Mouse (Mus musculus) midbrain, postnatal 0 days (tissue): Measurements from ENCODE around the gene Heatr9. TPM values are rescaled to one million over a fixed set of nuclear protein-coding genes. Genes with fewer than 3 reads are reported as not detected.

Experiments
- ATAC-seq: fragments of 200-750 bp; cut with Nextera tagmentation; 2 replicates; pipeline ENCODE4 v1.8.0; 2017; ENCODE audit warnings: moderate number of reproducible peaks, mild to moderate bottlenecking, moderate TSS enrichment, moderate library complexity; ENCODE audit not compliant: low FRiP score
- DNase-seq: peaks from one replicate; pipeline ENCODE4 v3.0.0-alpha.2; 2015; ENCODE audit warnings: low spot score
- H3K27ac ChIP-seq: fragments of 300-500 bp; sonication (generic); 2 replicates; pipeline ENCODE4 v1.5.1; 2014; ENCODE audit warnings: low read depth, mild to moderate bottlenecking, low read length, mixed read lengths
- H3K27me3 ChIP-seq: fragments of 300-500 bp; sonication (generic); 2 replicates; pipeline ENCODE4 v1.6.1; 2014; ENCODE audit warnings: low read length, control low read depth, mixed read lengths; ENCODE audit not compliant: insufficient read depth
- H3K36me3 ChIP-seq: fragments of 300-500 bp; sonication (generic); 2 replicates; pipeline ENCODE4 v1.6.1; 2014; ENCODE audit warnings: low read length, control low read depth, mixed read lengths; ENCODE audit not compliant: insufficient read depth
- H3K4me1 ChIP-seq: fragments of 300-500 bp; sonication (generic); 2 replicates; pipeline ENCODE4 v1.6.1; 2014; ENCODE audit warnings: mild to moderate bottlenecking, control low read depth, antibody characterized with exemption, low read length, mixed read lengths; ENCODE audit not compliant: insufficient read depth
- H3K4me2 ChIP-seq: fragments of 300-500 bp; sonication (generic); 2 replicates; pipeline ENCODE4 v1.6.1; 2014; ENCODE audit warnings: low read depth, mild to moderate bottlenecking, low read length, mixed read lengths; ENCODE audit not compliant: poor library complexity, severe bottlenecking
- H3K4me3 ChIP-seq: fragments of 300-500 bp; sonication (generic); 2 replicates; pipeline ENCODE4 v1.5.1; 2014; ENCODE audit warnings: low read depth, mild to moderate bottlenecking, low read length, moderate library complexity
- H3K9ac ChIP-seq: fragments of 300-500 bp; sonication (generic); replicated peaks from 2 replicates; pipeline ENCODE4 v1.6.1; 2014; ENCODE audit warnings: mild to moderate bottlenecking, low read length, moderate library complexity, mixed read lengths; ENCODE audit not compliant: poor library complexity, severe bottlenecking
- H3K9me3 ChIP-seq: fragments of 300-500 bp; sonication (generic); 2 replicates; pipeline ENCODE4 v1.6.1; 2016; ENCODE audit warnings: low read length, control low read depth
- CTCF ChIP-seq: IDR thresholded peaks from 2 replicates; pipeline ENCODE4 v1.5.1; 2016; ENCODE audit warnings: antibody characterized with exemption, mild to moderate bottlenecking
- WGBS: fragments of 180-500 bp; shearing (Covaris S2); extraction: QIAGEN DNeasy Blood & Tissue Kit; methylation state at CpG from one replicate; pipeline ENCODE4 v1.1.7; 2014; 5-methylcytosine and 5-hydroxymethylcytosine counted together
- polyA plus RNA-seq: library from polyadenylated mRNA; unstranded; fragments of >200 nt; fragmentation: Nextera tagmentation; extraction: Ambion mirVana; gene quantifications from 2 replicates; pipeline ENCODE4 v1.2.1, GENCODE M21; 2015
- total RNA-seq: library from RNA; depleted of rRNA; stranded (reverse); fragments of >200 nt; gene quantifications from 2 replicates; pipeline ENCODE4 v1.2.3, GENCODE M21; 2014; rRNA removed

Gene Heatr9
- total RNA-seq (not detected in 2 replicates), polyA plus RNA-seq (not detected in 2 replicates)

DNA sequence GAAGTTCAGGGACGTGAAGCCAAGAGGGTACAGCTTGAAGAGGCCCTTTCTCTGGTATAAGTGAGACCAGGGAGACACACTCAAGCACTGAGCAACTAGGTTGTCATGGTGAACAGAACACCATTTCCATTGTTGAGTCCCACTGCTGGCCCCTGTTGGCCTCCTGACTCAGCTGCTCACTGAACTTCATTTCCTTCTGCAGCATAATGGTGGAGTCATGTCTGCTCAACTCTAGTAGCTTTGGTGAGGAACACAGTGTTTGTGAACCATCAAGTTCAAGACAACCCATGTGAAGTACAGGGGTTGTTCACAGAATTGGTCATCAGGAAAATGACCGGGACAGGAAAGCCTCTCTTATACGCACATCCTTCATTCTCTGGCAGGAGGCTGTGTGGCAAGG, at the start of gene Heatr9:
Gene Heatr9, minus strand, starts transcription at position 101 of the 400 bp plus-strand sequence.
- Histone ChIP-seq H3K4me3 (no peak within 1 kb of the TSS), H3K27me3 (no peaks in the 10 kb centered on the region), H3K4me2 (no peak within 1 kb of the TSS), H3K9me3 (no peaks in the 10 kb centered on the region), H3K27ac (no peak within 1 kb of the TSS), H3K36me3 (0 out of 2 replicates have a peak, but pooled peaks cover 3% of the 10 kb centered on the region), H3K9ac (no peak within 1 kb of the TSS), H3K4me1 (no peaks in the 10 kb centered on the region)
- DNase-seq = no peak
- no peak for ATAC-seq
- no peak for TF ChIP-seq CTCF
- 77% methylated on average over 3 of the region's 3 CpGs for WGBS

DNA sequence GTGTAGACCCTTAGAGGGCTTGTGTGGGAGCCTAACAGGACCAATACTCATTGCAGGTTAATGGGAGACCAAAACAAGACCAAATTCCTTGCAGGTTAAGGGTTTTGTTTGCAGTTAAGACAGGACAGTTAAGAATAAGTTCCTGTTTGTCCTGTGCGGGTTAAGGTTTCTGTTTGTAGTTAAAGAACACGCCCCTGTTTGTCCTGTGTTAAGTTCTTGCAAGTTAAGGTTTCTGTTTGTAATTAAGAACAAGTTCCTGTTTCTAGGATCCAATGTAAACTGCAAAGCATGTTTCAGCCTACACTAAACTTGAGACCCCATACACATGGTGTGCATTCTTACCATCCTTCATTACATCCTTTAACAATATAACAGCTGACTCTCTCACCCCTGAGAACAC, 48.2 kb upstream of the Heatr9 start:
- ATAC-seq (no peak), DNase-seq (no peak)
- Histone ChIP-seq H3K4me2 (no peak overlapping the region), H3K27me3 (no peaks in the 10 kb centered on the region), H3K4me3 (no peak overlapping the region), H3K27ac (no peak overlapping the region), H3K4me1 (no peaks in the 10 kb centered on the region), H3K9me3 (no peaks in the 10 kb centered on the region), H3K36me3 (no peaks in the 10 kb centered on the region), H3K9ac (no peak overlapping the region)
- 91% methylated on average over 2 of the region's 2 CpGs for WGBS
- TF ChIP-seq CTCF = no peak

DNA sequence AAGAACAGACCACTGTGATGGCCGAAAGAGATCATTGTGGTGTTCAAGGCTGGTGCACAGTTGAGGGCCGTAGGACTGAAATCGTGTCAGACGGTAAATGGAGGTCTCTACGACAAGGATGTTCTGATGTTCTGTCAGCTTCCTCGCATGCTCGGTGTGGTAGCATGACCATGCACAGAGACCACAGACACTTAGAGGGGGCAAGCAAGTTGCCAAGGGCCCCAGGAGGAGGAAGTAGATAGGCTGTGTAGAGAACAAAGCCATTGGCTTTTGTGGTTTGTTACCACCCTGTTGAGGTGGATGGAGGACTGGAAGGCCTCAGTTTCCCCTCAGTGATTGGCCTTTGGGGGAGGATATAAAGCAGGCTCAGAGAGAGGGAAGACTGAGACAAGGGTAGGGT, 47.3 kb upstream of the Heatr9 start:
- H3K27ac ChIP-seq = no peak overlapping the region

DNA sequence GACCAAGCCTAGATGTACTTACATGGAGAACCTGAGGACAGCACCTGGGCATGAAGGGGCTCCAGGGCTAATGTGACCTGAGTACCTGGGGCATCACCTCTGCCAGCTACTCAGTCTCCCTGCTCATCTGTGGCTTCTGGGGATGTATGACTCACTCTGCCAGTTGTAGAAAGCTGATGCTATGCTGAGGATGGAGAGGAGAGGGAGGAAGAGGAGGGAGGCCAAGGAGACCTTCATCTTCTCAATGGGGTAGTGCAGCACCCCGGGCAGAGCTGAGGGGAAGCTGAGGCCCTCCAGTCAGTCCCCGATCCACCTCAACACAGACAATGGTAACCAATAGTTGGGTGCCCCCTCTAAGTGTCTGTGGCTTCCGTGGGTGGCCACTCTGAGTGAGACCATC, 46.8 kb upstream of the Heatr9 start:
- no peaks in the 10 kb centered on the region for H3K27me3 ChIP-seq
- DNase-seq (no peak), ATAC-seq (no peak)
- no peaks in the 10 kb centered on the region for H3K36me3 ChIP-seq
- H3K4me1 ChIP-seq = no peaks in the 10 kb centered on the region
- H3K27ac ChIP-seq = no peak overlapping the region
- H3K9ac ChIP-seq = no peak overlapping the region
- no peak overlapping the region for H3K4me2 ChIP-seq
- H3K4me3 ChIP-seq = no peak overlapping the region
- no peak for TF ChIP-seq CTCF
- no peaks in the 10 kb centered on the region for H3K9me3 ChIP-seq
- WGBS = 83% methylated on average over 3 of the region's 3 CpGs

More for the DNA sequence above, 47.3 kb upstream of the Heatr9 start:
- no peaks in the 10 kb centered on the region for H3K36me3 ChIP-seq
- WGBS = 94% methylated on average over 7 of the region's 7 CpGs
- no peak overlapping the region for H3K4me2 ChIP-seq
- H3K4me1 ChIP-seq = no peaks in the 10 kb centered on the region
- ATAC-seq = no peak
- H3K9ac ChIP-seq = no peak overlapping the region
- no peaks in the 10 kb centered on the region for H3K9me3 ChIP-seq
- TF ChIP-seq CTCF = no peak
- no peaks in the 10 kb centered on the region for H3K27me3 ChIP-seq
- no peak for DNase-seq
- H3K4me3 ChIP-seq = no peak overlapping the region

DNA sequence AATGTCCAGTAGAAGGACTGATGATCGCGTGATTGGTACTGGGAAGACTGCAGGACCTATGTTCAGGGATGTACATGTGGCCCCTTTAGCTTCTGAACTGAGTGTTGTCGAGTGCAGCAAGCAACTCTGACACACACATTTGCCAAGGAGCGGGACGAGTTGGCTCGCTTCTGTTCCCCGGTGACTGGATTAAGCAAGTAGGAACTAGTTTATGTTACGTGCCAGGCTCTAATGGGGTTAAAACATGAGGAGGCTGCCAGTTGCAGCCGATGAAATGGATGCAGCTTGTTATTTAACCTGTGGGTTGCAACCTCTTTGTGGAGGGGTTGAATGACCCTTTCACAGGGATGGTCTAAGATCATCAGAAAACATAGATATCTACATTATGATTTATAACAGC, 46.1 kb upstream of the Heatr9 start:
- H3K9me3 ChIP-seq = no peaks in the 10 kb centered on the region
- ATAC-seq (no peak), DNase-seq (no peak)
- no peaks in the 10 kb centered on the region for H3K36me3 ChIP-seq
- WGBS = 91% methylated on average over 9 of the region's 9 CpGs
- no peak overlapping the region for H3K4me3 ChIP-seq
- H3K4me1 ChIP-seq = no peaks in the 10 kb centered on the region
- H3K4me2 ChIP-seq = no peak overlapping the region
- TF ChIP-seq CTCF = no peak
- no peak overlapping the region for H3K9ac ChIP-seq
- no peaks in the 10 kb centered on the region for H3K27me3 ChIP-seq
- no peak overlapping the region for H3K27ac ChIP-seq

DNA sequence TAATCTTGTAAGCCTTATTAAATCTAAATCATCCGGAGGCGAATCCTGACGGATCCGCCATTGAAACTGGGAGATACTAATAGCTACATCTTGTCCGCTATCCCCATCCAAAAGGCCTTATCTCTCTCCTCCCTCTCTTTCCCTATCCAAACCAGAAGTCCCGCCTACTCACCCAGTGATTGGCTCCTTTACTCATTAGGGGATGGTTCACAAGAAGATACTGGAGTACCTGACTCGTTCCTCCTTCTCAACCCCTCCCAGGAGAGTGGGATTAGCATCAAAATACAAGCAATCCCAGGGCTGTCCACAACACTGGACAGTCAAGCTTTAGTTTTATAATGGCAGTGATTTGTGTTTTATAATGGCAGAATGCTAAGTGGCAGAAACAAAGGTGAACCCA, 45.3 kb upstream of the Heatr9 start:
- TF ChIP-seq CTCF = no peak
- WGBS = 77% methylated on average over 7 of the region's 7 CpGs

More for the DNA sequence above, 45.3 kb upstream of the Heatr9 start:
- Histone ChIP-seq H3K9me3 (no peaks in the 10 kb centered on the region), H3K27me3 (no peaks in the 10 kb centered on the region), H3K36me3 (no peaks in the 10 kb centered on the region), H3K4me1 (no peaks in the 10 kb centered on the region), H3K4me2 (no peak overlapping the region), H3K4me3 (no peak overlapping the region), H3K27ac (no peak overlapping the region), H3K9ac (no peak overlapping the region)
- DNase-seq (no peak), ATAC-seq (no peak)
